Mouse (Mus musculus) heart, embryonic 12.5 days (tissue): ENCODE measurements around the gene Atp7a. TPM values are rescaled to one million over a fixed set of nuclear protein-coding genes. Genes with fewer than 3 reads are reported as not detected.
"Not testable (repeated sequence)": the region's sequence is repeated elsewhere in the genome, so short reads cannot be mapped to it uniquely, and the experiment has no call there.

ENCODE experiments used
- ATAC-seq: fragments of 200-750 bp; cut with Nextera tagmentation; 2 replicates; pipeline ENCODE4 v1.8.0; 2017; ENCODE audit warnings: moderate TSS enrichment, moderate library complexity; ENCODE audit not compliant: insufficient number of reproducible peaks, low FRiP score
- H3K27ac ChIP-seq: fragments of 300-500 bp; sonication (generic); 2 replicates; pipeline ENCODE4 v1.5.1; 2016; ENCODE audit warnings: mild to moderate bottlenecking, moderate library complexity; ENCODE audit not compliant: poor library complexity, severe bottlenecking
- H3K27me3 ChIP-seq: fragments of 300-500 bp; sonication (generic); replicated peaks from 2 replicates; pipeline ENCODE4 v1.6.1; 2016; ENCODE audit warnings: mild to moderate bottlenecking, moderate library complexity
- H3K36me3 ChIP-seq: fragments of 300-500 bp; sonication (generic); 2 replicates; pipeline ENCODE4 v1.6.1; 2016; ENCODE audit warnings: mild to moderate bottlenecking, moderate library complexity
- H3K4me1 ChIP-seq: fragments of 300-500 bp; sonication (generic); replicated peaks from 2 replicates; pipeline ENCODE4 v1.6.1; 2016; ENCODE audit warnings: mild to moderate bottlenecking
- H3K4me2 ChIP-seq: fragments of 300-500 bp; sonication (generic); 2 replicates; pipeline ENCODE4 v1.6.1; 2016; ENCODE audit warnings: mild to moderate bottlenecking, moderate library complexity
- H3K4me3 ChIP-seq: fragments of 300-500 bp; sonication (generic); 2 replicates; pipeline ENCODE4 v1.5.1; 2016; ENCODE audit warnings: mild to moderate bottlenecking
- H3K9ac ChIP-seq: fragments of 300-500 bp; sonication (generic); 2 replicates; pipeline ENCODE4 v1.6.1; 2016; ENCODE audit warnings: mild to moderate bottlenecking, moderate library complexity
- H3K9me3 ChIP-seq: fragments of 300-500 bp; sonication (generic); replicated peaks from 2 replicates; pipeline ENCODE4 v1.6.1; 2016; ENCODE audit warnings: mild to moderate bottlenecking, moderate library complexity
- WGBS: fragments of 180-500 bp; shearing (Covaris S2); methylation state at CpG from one replicate; pipeline ENCODE4 v1.1.7; 2016; 5-methylcytosine and 5-hydroxymethylcytosine counted together
- polyA plus RNA-seq: library from polyadenylated mRNA; unstranded; fragments of >200 nt; fragmentation: Nextera tagmentation; extraction: Ambion mirVana; gene quantifications from 2 replicates; pipeline ENCODE4 v1.2.1, GENCODE M21; 2016

Gene Atp7a
- 20.0 and 20.3 TPM in 2 replicates for polyA plus RNA-seq

DNA sequence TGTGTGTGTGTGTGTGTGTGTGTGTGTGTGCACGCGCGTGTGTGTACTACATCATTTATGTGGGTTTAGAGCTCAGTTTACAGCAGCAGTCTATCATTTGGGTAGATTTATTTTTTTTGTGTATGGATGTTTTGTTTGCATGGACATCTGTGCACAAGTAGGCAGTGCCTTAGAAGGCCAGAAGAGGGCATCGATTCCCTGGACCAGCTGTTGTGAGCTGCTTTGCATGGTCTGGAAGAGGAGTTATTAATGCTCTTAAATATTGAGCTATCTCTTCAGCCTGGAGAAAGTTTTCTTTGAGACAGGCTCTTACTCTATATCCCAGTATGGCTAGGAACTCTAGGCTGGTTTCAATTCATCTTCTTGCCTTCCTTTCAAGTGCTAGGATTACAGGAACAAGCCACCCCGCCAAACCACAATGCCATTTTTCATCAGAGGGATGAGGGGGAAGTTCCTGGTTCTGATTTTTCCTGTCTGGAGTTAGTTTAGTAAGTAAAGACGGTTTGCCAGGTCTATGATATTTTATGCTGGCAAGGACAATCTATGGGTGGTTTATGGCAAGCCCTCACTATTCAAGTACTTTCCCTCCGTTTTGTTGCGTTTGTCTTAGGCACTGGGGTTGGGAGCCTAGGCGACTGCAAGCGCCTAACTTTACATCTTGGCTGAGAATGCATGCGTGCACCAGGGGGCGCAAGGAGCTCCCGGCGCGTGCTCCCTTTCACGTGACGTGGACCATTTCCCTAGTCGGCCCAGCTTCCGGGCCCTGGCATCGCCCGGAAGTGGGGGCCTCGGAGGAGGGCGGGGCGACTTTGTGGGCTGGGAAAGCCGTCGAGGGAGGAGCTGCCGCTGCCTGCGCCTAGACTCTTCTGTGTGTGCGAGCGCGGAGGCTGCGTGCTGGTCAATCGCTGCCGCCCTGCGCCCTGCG is at the start of gene Atp7a:
Gene Atp7a (plus strand): TSS at position 859 of the 925 bp plus-strand sequence.
- Histone ChIP-seq H3K4me2 (peak within 1 kb of the TSS; percentile 56), H3K36me3 (peaks cover 3% of the 10 kb centered on the region), H3K4me1 (no peaks in the 10 kb centered on the region), H3K9me3 (no peaks in the 10 kb centered on the region), H3K9ac (peak within 1 kb of the TSS; percentile 66), H3K27ac (peak within 1 kb of the TSS; percentile 77), H3K27me3 (no peaks in the 10 kb centered on the region), H3K4me3 (peak within 1 kb of the TSS; percentile 53)
- WGBS = 12% methylated on average over 36 of the region's 36 CpGs
- ATAC-seq = peak; percentile 98

DNA sequence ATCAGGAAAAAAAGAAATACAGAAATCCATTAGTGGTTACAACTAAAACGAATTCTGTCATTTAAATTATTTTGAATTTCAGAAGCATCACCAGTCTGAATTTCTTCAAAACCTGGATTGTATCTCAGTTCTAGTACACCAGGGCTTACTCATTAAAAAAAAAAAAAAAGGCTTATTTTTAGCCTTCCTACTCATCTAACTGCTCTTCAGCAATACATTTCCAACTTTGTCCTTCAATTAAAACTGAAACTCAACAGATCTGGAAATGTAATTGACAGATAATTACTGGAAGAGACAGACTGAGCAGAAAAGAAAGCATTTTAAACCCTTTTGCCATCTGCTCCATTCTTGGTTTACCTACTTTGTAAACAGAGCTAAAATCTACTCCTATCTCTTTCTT is 25.5 kb upstream of the Atp7a start:
- ATAC-seq = no peak
- Histone ChIP-seq H3K9me3 (no peaks in the 10 kb centered on the region), H3K4me3 (no peak overlapping the region), H3K27me3 (no peaks in the 10 kb centered on the region), H3K27ac (no peak overlapping the region), H3K9ac (no peak overlapping the region), H3K4me1 (no peaks in the 10 kb centered on the region), H3K4me2 (no peak overlapping the region), H3K36me3 (peaks cover 11% of the 10 kb centered on the region)
- WGBS = 45% methylated on average over 1 of the region's 1 CpGs

DNA sequence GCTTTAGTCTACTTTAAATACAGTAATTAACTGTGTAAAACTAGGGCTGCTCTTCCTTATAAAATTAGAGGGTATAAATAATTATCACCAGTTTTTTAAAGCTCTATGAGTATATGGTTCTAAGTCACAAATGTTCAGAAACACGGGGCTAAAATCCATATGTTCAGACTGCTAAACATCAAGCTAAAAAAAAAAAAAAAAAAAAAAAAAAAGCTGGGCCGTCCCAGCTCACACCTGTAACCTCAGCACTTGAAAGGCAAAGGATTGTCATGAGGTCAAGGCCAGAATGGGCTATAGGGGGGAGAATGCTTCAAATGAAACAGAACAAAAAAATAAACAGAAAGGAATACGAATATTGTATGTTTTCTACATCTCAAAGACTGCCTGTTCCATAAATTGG is 16.3 kb upstream of the Atp7a start:
- Histone ChIP-seq H3K27ac (peak overlapping the region; percentile 91; the same call in 1 of the 2 replicates), H3K4me3 (peak overlapping the region; percentile 69), H3K4me1 (peaks cover 8% of the 10 kb centered on the region), H3K36me3 (no peaks in the 10 kb centered on the region), H3K9me3 (no peaks in the 10 kb centered on the region), H3K4me2 (peak overlapping the region; percentile 61), H3K27me3 (no peaks in the 10 kb centered on the region), H3K9ac (peak overlapping the region; percentile 81)
- WGBS = 13% methylated on average over 3 of the region's 3 CpGs
- no peak for ATAC-seq

DNA sequence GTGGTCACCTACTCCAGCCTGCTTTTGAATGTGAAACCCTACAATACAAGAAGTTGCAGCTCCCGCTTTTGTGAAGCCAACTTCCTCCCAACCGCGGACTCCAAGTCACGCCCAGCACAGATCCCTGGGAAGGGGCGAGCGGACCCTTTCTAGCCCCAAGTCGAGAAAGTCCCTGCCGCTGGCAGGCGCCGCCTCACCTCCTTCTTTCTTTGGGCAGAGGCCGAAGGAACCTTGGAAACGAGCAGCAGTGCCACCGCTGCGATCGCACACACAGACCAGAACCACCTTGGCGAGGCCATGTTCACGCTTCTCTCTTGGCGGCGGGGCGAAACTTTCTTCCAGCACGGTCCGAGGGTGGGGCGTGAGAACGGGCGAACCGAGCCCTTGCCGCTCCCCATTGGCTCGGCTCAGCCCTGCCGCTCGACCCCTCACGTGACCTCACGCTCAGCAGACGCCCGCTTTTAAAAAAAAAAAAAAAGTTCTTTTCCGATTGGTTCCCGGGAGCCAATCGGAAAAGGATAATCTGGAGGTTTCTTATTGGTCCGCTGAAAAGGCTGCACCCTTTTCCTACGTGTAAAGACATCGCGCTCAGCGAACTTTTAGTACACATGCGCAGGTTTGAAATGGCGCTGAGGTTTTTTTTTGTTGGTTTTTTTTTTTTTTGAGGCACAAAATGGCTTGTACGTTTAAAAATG is 15.5 kb upstream of the Atp7a start, which contains the start of gene Magt1:
Gene Magt1 (minus strand): TSS at position 442 of the 695 bp plus-strand sequence.
- WGBS = 12% methylated on average over 45 of the region's 45 CpGs
- Histone ChIP-seq H3K4me3 (peak within 1 kb of the TSS; percentile 69), H3K9ac (peak within 1 kb of the TSS; percentile 81), H3K27ac (peak within 1 kb of the TSS; percentile 91), H3K9me3 (no peaks in the 10 kb centered on the region), H3K27me3 (no peaks in the 10 kb centered on the region), H3K4me2 (peak within 1 kb of the TSS; percentile 61), H3K36me3 (no peaks in the 10 kb centered on the region), H3K4me1 (peaks cover 8% of the 10 kb centered on the region)
- ATAC-seq = peak; percentile 97

DNA sequence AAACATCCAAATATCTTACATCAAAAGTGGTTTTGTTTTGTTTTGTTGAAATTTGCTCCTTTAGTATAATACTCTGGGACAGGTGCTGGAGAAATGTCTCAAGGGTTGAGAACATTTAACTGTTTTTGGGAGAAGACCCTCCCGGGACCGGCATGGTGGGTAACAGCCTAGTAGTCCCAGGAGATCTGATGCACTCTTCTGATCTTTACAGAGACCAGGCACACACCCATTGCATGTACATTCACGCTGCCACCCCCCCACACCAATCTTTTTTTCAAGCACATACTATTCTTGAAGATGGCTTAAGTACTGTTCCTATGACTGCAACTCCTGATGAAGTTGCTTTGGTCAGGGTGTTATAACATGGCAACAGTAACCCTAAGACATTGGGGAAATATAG is 14.5 kb upstream of the Atp7a start:
- Histone ChIP-seq H3K4me2 (peak overlapping the region; percentile 60), H3K27me3 (no peaks in the 10 kb centered on the region), H3K27ac (peak overlapping the region; percentile 74; the same call in 1 of the 2 replicates), H3K9ac (no peak overlapping the region), H3K36me3 (0 out of 2 replicates have a peak, but pooled peaks cover 3% of the 10 kb centered on the region), H3K4me1 (peaks cover 8% of the 10 kb centered on the region), H3K9me3 (no peaks in the 10 kb centered on the region), H3K4me3 (peak overlapping the region; percentile 17; the same call in 1 of the 2 replicates)
- ATAC-seq = no peak
- 61% methylated on average over 3 of the region's 3 CpGs for WGBS

DNA sequence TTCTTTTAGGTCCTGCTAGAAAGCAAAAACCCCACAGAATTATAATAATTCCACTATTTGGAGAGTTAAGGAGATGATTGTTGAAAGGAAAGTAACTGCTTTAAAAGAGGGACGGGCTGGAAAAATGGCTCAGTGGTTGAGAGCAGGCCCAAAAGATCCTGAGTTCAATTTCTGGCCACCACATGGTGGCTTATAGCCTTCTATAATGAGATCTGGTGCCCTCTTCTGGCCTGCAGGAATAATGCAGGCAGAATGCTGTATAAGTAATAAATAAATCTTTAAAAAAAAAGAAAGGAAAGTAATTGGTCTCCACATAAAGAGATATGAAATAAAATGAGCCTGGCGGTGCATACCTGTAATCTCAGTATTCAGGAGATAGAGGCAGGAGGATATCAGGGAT is 13.9 kb upstream of the Atp7a start:
- Histone ChIP-seq H3K4me2 (no peak overlapping the region), H3K27ac (no peak overlapping the region), H3K4me1 (peaks cover 8% of the 10 kb centered on the region), H3K27me3 (no peaks in the 10 kb centered on the region), H3K9ac (no peak overlapping the region), H3K4me3 (no peak overlapping the region), H3K36me3 (0 out of 2 replicates have a peak, but pooled peaks cover 3% of the 10 kb centered on the region), H3K9me3 (no peaks in the 10 kb centered on the region)
- no peak for ATAC-seq
- 30% methylated on average over 2 of the region's 2 CpGs for WGBS

DNA sequence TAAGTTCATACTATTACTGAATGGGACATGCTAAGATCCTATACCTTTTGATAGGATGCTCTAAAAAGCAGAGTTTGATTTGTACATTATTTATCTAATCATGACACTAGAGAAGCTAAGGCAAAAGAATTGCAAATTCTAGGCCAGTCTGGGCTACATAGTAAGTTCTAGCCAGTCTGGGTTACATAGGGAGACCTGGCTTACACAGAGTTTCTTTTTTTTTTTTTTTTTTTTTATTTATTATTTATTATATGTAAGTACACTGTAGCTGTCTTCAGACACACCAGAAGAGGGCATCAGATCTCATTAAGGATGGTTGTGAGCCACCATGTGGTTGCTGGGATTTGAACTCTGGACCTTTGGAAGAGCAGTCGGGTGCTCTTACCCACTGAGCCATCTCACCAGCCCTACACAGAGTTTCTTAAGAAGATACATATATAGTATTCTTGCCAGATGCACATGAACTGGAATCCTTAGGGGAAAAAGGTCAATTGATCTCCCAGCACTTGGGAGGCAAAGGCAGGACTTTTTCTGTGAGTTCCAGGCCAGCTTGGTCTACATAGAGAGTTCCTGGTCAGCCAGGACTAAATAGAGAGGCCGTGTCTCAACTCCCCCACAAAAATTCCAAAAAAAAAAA is 12.2 kb upstream of the Atp7a start:
- not testable (repeated sequence) for H3K27ac ChIP-seq, H3K4me3 ChIP-seq, H3K27me3 ChIP-seq, H3K9me3 ChIP-seq, H3K4me1 ChIP-seq, H3K9ac ChIP-seq, ATAC-seq, H3K4me2 ChIP-seq
- WGBS = 66% methylated on average over 2 of the region's 2 CpGs
- peaks cover 15% of the 10 kb centered on the region; the same call in 1 of the 2 replicates for H3K36me3 ChIP-seq

DNA sequence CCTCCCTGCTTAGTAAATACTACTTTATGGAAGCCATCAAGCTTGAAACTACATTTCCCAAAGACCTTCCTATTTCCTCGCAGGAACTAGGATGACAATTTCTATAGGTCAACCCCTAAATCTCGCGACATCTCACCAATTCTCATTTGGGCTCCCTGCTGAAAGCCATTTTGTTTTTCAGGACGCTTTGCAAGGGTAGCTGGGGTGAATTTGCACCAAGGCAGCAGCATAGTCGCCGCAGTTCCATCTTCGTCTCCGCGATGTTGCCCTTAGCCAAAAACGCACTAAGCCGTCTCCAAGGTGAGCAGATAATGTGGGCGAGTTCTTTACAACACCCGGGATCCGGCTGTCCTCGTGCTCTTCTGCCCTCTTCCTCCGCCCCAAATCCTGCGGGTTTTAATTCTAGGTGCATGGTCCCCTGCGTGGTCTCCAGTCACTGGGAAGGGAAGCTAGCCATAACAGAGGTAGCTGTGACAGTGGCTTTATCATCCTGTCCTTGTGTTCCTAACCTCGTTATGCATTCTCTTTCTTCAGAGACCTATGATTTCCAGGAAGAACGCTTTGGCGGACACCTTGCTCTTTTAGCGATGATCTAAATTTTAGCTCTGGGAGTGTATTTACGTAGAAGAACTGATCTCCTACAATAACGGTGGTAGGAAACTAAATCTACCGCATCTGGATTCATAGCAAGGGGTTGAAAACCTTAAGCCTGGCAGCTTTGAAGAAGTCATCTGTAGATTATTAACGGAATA is 11.3 kb upstream of the Atp7a start, which contains the start of gene Cox7b:
Gene Cox7b (plus strand): TSS at position 130 of the 752 bp plus-strand sequence.
- ATAC-seq = peak; percentile 45; the same call in 1 of the 2 replicates
- Histone ChIP-seq H3K4me2 (peak within 1 kb of the TSS; percentile 41), H3K4me3 (peak within 1 kb of the TSS; percentile 70), H3K9me3 (no peaks in the 10 kb centered on the region), H3K4me1 (peaks cover 3% of the 10 kb centered on the region), H3K27ac (peak within 1 kb of the TSS; percentile 94), H3K36me3 (peaks cover 18% of the 10 kb centered on the region; the same call in 1 of the 2 replicates), H3K9ac (peak within 1 kb of the TSS; percentile 80), H3K27me3 (no peaks in the 10 kb centered on the region)
- WGBS = 15% methylated on average over 26 of the region's 26 CpGs

DNA sequence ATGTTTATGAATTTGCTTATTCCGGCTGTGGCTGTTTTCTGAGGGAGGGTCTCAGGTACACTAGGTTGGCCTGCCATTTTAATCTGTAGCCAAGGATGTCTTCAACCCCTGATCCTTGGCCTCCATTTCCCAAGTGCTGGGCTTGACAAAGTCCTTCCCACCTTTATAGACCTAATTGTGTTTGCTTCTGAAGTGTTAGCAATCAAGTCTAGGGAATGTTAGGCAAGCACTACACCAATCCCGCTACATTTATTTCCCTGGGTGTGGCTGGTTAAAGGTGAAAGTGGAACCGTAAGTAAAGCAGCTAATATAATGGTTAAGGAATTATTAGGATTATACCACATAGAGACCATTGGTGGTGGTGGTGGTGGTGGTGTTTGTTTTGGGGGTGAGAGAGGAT is 10.0 kb upstream of the Atp7a start:
- peak overlapping the region; percentile 51; the same call in 1 of the 2 replicates for H3K9ac ChIP-seq
- H3K4me1 ChIP-seq = peaks cover 3% of the 10 kb centered on the region
- 76% methylated on average over 3 of the region's 3 CpGs for WGBS
- ATAC-seq = no peak
- H3K9me3 ChIP-seq = no peaks in the 10 kb centered on the region
- no peaks in the 10 kb centered on the region for H3K27me3 ChIP-seq
- H3K27ac ChIP-seq = no peak overlapping the region
- peak overlapping the region; percentile 64 for H3K4me2 ChIP-seq
- H3K36me3 ChIP-seq = peaks cover 26% of the 10 kb centered on the region
- H3K4me3 ChIP-seq = peak overlapping the region; percentile 31

DNA sequence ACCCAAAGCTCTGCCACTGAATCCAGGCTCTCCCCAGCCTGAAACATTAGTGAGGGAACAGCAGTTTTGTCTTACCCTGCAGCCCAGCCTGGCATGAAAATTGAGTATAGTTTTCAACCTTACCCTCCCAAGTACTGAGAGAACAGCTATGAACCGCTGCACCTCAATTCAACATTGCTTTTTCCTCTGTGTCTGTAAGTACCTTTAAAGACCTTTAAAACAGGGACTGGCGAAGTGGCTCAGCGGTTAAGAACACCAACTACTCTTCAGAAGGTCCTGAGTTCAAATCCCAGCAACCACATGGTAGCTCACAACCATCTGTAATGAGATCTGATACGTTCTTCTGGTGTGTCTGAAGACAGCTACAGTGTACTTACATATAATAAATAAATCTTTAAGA is 9.6 kb upstream of the Atp7a start:
- peaks cover 26% of the 10 kb centered on the region for H3K36me3 ChIP-seq
- H3K27me3 ChIP-seq = no peaks in the 10 kb centered on the region
- H3K4me3 ChIP-seq = peak overlapping the region; percentile 31
- ATAC-seq = no peak
- H3K4me2 ChIP-seq = peak overlapping the region; percentile 64
- 93% methylated on average over 4 of the region's 4 CpGs for WGBS
- H3K9ac ChIP-seq = no peak overlapping the region
- peaks cover 3% of the 10 kb centered on the region for H3K4me1 ChIP-seq
- no peaks in the 10 kb centered on the region for H3K9me3 ChIP-seq
- no peak overlapping the region for H3K27ac ChIP-seq
